Mouse (Mus musculus): ENCODE data around the gene Zbtb44. TPM values are rescaled to one million over a fixed set of nuclear protein-coding genes. Genes with fewer than 3 reads are reported as not detected.

Gene Zbtb44
- polyA plus RNA-seq, 1 experiment = 4.0 TPM

- Histone ChIP-seq H3ac (ENCODE audit: control insufficient read depth, insufficient read length) (no peak overlapping the region), H3K4me3 (no peak overlapping the region), H3K36me3 (ENCODE audit: control insufficient read depth, insufficient read depth) (no peaks in the 10 kb centered on the region), H3K4me2 (ENCODE audit: low read depth) (no peak overlapping the region), H3K79me2 (ENCODE audit: control insufficient read depth, insufficient read depth) (no peaks in the 10 kb centered on the region), H3K27me3 (ENCODE audit: control insufficient read depth, insufficient read depth, insufficient read length) (peaks cover 12% of the 10 kb centered on the region)
- TF ChIP-seq TCF3 (IDR thresholded peaks at IDR 0.05; ENCODE audit: insufficient read length, low read depth) = no peak
- no peak for TF ChIP-seq MAX (IDR thresholded peaks at IDR 0.05; ENCODE audit: low read depth)
- TF ChIP-seq E2F4 (IDR thresholded peaks at IDR 0.05; ENCODE audit: insufficient read depth) = no peak
- no peak for TF ChIP-seq REST (IDR thresholded peaks at IDR 0.05; ENCODE audit: insufficient read depth, insufficient read length)
- no peak for TF ChIP-seq TCF12 (IDR thresholded peaks at IDR 0.05; ENCODE audit: insufficient read depth, poor library complexity, severe bottlenecking)
- no peak for TF ChIP-seq POLR2A (IDR thresholded peaks at IDR 0.05; ENCODE audit: insufficient read length, low read depth)
- TF ChIP-seq MYOG (IDR thresholded peaks at IDR 0.05; ENCODE audit: control insufficient read depth in 1 of 3, insufficient read depth in 1 of 3, insufficient read length in 2 of 3, low read depth in 2 of 3) = no peak
- TF ChIP-seq SRF (IDR thresholded peaks at IDR 0.05; ENCODE audit: control insufficient read depth, insufficient read length, low read depth) = no peak
- TF ChIP-seq MYOD1 (IDR thresholded peaks at IDR 0.05; ENCODE audit: control insufficient read depth in 1 of 3, insufficient read length in 2 of 3, low read depth in 2 of 3) = no peak
- TF ChIP-seq POLR2AphosphoS2 (IDR thresholded peaks at IDR 0.05; ENCODE audit: insufficient read length, low read depth) = no peak
- no peak for TF ChIP-seq CEBPB (IDR thresholded peaks at IDR 0.05; ENCODE audit: insufficient read depth, poor library complexity, severe bottlenecking)
- no peak for TF ChIP-seq USF1 (IDR thresholded peaks at IDR 0.05; ENCODE audit: low read depth)
Measured at GRCm38 (mm10) chr9:31088883-31089282, 58.4 kb downstream of the Zbtb44 start.

- no peak for TF ChIP-seq MAX (IDR thresholded peaks at IDR 0.05; ENCODE audit: low read depth)
- no peak for TF ChIP-seq MYOG (IDR thresholded peaks at IDR 0.05; ENCODE audit: control insufficient read depth in 1 of 3, insufficient read depth in 1 of 3, insufficient read length in 2 of 3, low read depth in 2 of 3)
- TF ChIP-seq E2F4 (IDR thresholded peaks at IDR 0.05; ENCODE audit: insufficient read depth) = no peak
- TF ChIP-seq POLR2A (IDR thresholded peaks at IDR 0.05; ENCODE audit: insufficient read length, low read depth) = no peak
- TF ChIP-seq TCF12 (IDR thresholded peaks at IDR 0.05; ENCODE audit: insufficient read depth, poor library complexity, severe bottlenecking) = no peak
- TF ChIP-seq POLR2AphosphoS2 (IDR thresholded peaks at IDR 0.05; ENCODE audit: insufficient read length, low read depth) = no peak
- TF ChIP-seq MYOD1 (IDR thresholded peaks at IDR 0.05; ENCODE audit: control insufficient read depth in 1 of 3, insufficient read length in 2 of 3, low read depth in 2 of 3) = no peak
- no peak for TF ChIP-seq REST (IDR thresholded peaks at IDR 0.05; ENCODE audit: insufficient read depth, insufficient read length)
- no peak for TF ChIP-seq SRF (IDR thresholded peaks at IDR 0.05; ENCODE audit: control insufficient read depth, insufficient read length, low read depth)
- TF ChIP-seq USF1 (IDR thresholded peaks at IDR 0.05; ENCODE audit: low read depth) = no peak
- no peak for TF ChIP-seq TCF3 (IDR thresholded peaks at IDR 0.05; ENCODE audit: insufficient read length, low read depth)
- TF ChIP-seq CEBPB (IDR thresholded peaks at IDR 0.05; ENCODE audit: insufficient read depth, poor library complexity, severe bottlenecking) = no peak
- H3K4me2 ChIP-seq (ENCODE audit: low read depth) = no peak overlapping the region
- peaks cover 6% of the 10 kb centered on the region for H3K27me3 ChIP-seq (ENCODE audit: control insufficient read depth, insufficient read depth, insufficient read length)
- no peaks in the 10 kb centered on the region for H3K36me3 ChIP-seq (ENCODE audit: control insufficient read depth, insufficient read depth)
- H3K79me2 ChIP-seq (ENCODE audit: control insufficient read depth, insufficient read depth) = no peaks in the 10 kb centered on the region
- H3K4me3 ChIP-seq = no peak overlapping the region
- no peak overlapping the region for H3ac ChIP-seq (ENCODE audit: control insufficient read depth, insufficient read length)
Measured at GRCm38 (mm10) chr9:31089541-31089940, 59.1 kb downstream of the Zbtb44 start.

GRCm38 (mm10) chr9:31090081-31091023 is 59.9 kb downstream of the Zbtb44 start:
- Histone ChIP-seq H3K79me2 (ENCODE audit: control insufficient read depth, insufficient read depth) (no peaks in the 10 kb centered on the region), H3K27me3 (ENCODE audit: control insufficient read depth, insufficient read depth, insufficient read length) (peaks cover 5% of the 10 kb centered on the region), H3K36me3 (ENCODE audit: control insufficient read depth, insufficient read depth) (no peaks in the 10 kb centered on the region), H3K4me2 (ENCODE audit: low read depth) (no peak overlapping the region), H3ac (ENCODE audit: control insufficient read depth, insufficient read length) (no peak overlapping the region), H3K4me3 (no peak overlapping the region)
- TF ChIP-seq USF1 (IDR thresholded peaks at IDR 0.05; ENCODE audit: low read depth) = no peak
- no peak for TF ChIP-seq MYOD1 (IDR thresholded peaks at IDR 0.05; ENCODE audit: control insufficient read depth in 1 of 3, insufficient read length in 2 of 3, low read depth in 2 of 3)
- no peak for TF ChIP-seq TCF12 (IDR thresholded peaks at IDR 0.05; ENCODE audit: insufficient read depth, poor library complexity, severe bottlenecking)

GRCm38 (mm10) chr9:31091162-31091581 is 60.7 kb downstream of the Zbtb44 start:
- TF ChIP-seq TCF12 (IDR thresholded peaks at IDR 0.05; ENCODE audit: insufficient read depth, poor library complexity, severe bottlenecking) (no peak), TCF3 (IDR thresholded peaks at IDR 0.05; ENCODE audit: insufficient read length, low read depth) (no peak), MYOG (IDR thresholded peaks at IDR 0.05; ENCODE audit: control insufficient read depth in 1 of 3, insufficient read depth in 1 of 3, insufficient read length in 2 of 3, low read depth in 2 of 3) (no peak), SRF (IDR thresholded peaks at IDR 0.05; ENCODE audit: control insufficient read depth, insufficient read length, low read depth) (no peak), USF1 (IDR thresholded peaks at IDR 0.05; ENCODE audit: low read depth) (no peak), POLR2AphosphoS2 (IDR thresholded peaks at IDR 0.05; ENCODE audit: insufficient read length, low read depth) (no peak), E2F4 (IDR thresholded peaks at IDR 0.05; ENCODE audit: insufficient read depth) (no peak), MYOD1 (IDR thresholded peaks at IDR 0.05; ENCODE audit: control insufficient read depth in 1 of 3, insufficient read length in 2 of 3, low read depth in 2 of 3) (no peak), REST (IDR thresholded peaks at IDR 0.05; ENCODE audit: insufficient read depth, insufficient read length) (no peak), CEBPB (IDR thresholded peaks at IDR 0.05; ENCODE audit: insufficient read depth, poor library complexity, severe bottlenecking) (no peak), MAX (IDR thresholded peaks at IDR 0.05; ENCODE audit: low read depth) (no peak), POLR2A (IDR thresholded peaks at IDR 0.05; ENCODE audit: insufficient read length, low read depth) (no peak)
- H3K27me3 ChIP-seq (ENCODE audit: control insufficient read depth, insufficient read depth, insufficient read length) = peaks cover 5% of the 10 kb centered on the region
- H3K79me2 ChIP-seq (ENCODE audit: control insufficient read depth, insufficient read depth) = no peaks in the 10 kb centered on the region
- no peaks in the 10 kb centered on the region for H3K36me3 ChIP-seq (ENCODE audit: control insufficient read depth, insufficient read depth)
- no peak overlapping the region for H3ac ChIP-seq (ENCODE audit: control insufficient read depth, insufficient read length)
- no peak overlapping the region for H3K4me2 ChIP-seq (ENCODE audit: low read depth)
- no peak overlapping the region for H3K4me3 ChIP-seq
